ENCODE assay signal across 10 mouse cellular contexts in genomic region chr5:125071919-125072318, GRCm38 (mm10).
DNase-seq lines count a peak whose midpoint lies in the region; ATAC-seq lines count a peak whose summit lies in the region.
"Had no signal": no experiment of that assay in that cellular context is flagged by ENCODE, and none has a peak within 500 bp of the region (broad histone marks: within the 10 kb centered on the region; RNA-seq: fewer than 3 reads in every experiment).

No protein-coding gene starts in this region.

- H3K4me1 ChIP-seq in hindbrain, embryonic 15.5 days (replicated peaks), result peaks cover 63% of the 10 kb centered on the region
- H3K4me1 ChIP-seq in hindbrain, embryonic 10.5 days (replicated peaks), result peaks cover 40% of the 10 kb centered on the region
- peaks cover 68% of the 10 kb centered on the region for H3K4me1 ChIP-seq in heart, embryonic 16.5 days (ENCODE audit: control insufficient read depth, insufficient read depth, low read length)
- peaks cover 58% of the 10 kb centered on the region for H3K4me1 ChIP-seq in lung, embryonic 16.5 days (replicated peaks; ENCODE audit: control insufficient read depth, insufficient read depth, low read length)

- ATAC-seq in hindbrain, embryonic 15.5 days (ENCODE audit: low FRiP score, low read depth), result no peak
- no peak for ATAC-seq in heart, embryonic 16.5 days (replicated peaks; ENCODE audit: extremely low read depth, insufficient read depth, low FRiP score)
- peak; percentile 51 for ATAC-seq in lung, embryonic 16.5 days (ENCODE audit: low read depth)
- ATAC-seq: forebrain, embryonic 15.5 days had no signal

- no peak overlapping the region for H3K4me3 ChIP-seq in hindbrain, embryonic 15.5 days
- no peak overlapping the region for H3K4me3 ChIP-seq in hindbrain, embryonic 10.5 days
- no peak overlapping the region for H3K4me3 ChIP-seq in heart, embryonic 16.5 days (ENCODE audit: low read length)
- H3K4me3 ChIP-seq in lung, embryonic 16.5 days (ENCODE audit: low read length), result no peak overlapping the region
- H3K4me3 ChIP-seq: forebrain, embryonic 15.5 days had no signal

- no peaks in the 10 kb centered on the region for H3K27me3 ChIP-seq in hindbrain, embryonic 15.5 days
- H3K27me3 ChIP-seq in hindbrain, embryonic 10.5 days (ENCODE audit: insufficient read depth, poor library complexity, severe bottlenecking), result no peaks in the 10 kb centered on the region
- no peaks in the 10 kb centered on the region for H3K27me3 ChIP-seq in heart, embryonic 16.5 days (ENCODE audit: control insufficient read depth, insufficient read depth, low read length)
- H3K27me3 ChIP-seq in lung, embryonic 16.5 days (ENCODE audit: control insufficient read depth, insufficient read depth, low read depth, low read length), result no peaks in the 10 kb centered on the region
- H3K27me3 ChIP-seq: forebrain, embryonic 15.5 days had no signal

- H3K27ac ChIP-seq in hindbrain, embryonic 15.5 days (replicated peaks), result peak overlapping the region; percentile 25; the same call in 1 of the 2 replicates
- H3K27ac ChIP-seq in hindbrain, embryonic 10.5 days, result no peak overlapping the region
- peak overlapping the region; percentile 61; the same call in 1 of the 2 replicates for H3K27ac ChIP-seq in heart, embryonic 16.5 days (ENCODE audit: low read length)
- H3K27ac ChIP-seq in lung, embryonic 16.5 days (ENCODE audit: low read length), result peak overlapping the region; percentile 80
- H3K27ac ChIP-seq: forebrain, embryonic 15.5 days had no signal

- H3K4me2 ChIP-seq in hindbrain, embryonic 15.5 days, result no peak overlapping the region
- H3K4me2 ChIP-seq in heart, embryonic 16.5 days (ENCODE audit: low read depth, low read length), result no peak overlapping the region
- H3K4me2 ChIP-seq in lung, embryonic 16.5 days (ENCODE audit: low read depth, low read length), result no peak overlapping the region
- H3K4me2 ChIP-seq: forebrain, embryonic 15.5 days had no signal

- no peak overlapping the region for H3K9ac ChIP-seq in hindbrain, embryonic 15.5 days
- peak overlapping the region; percentile 26; the same call in 1 of the 2 replicates for H3K9ac ChIP-seq in heart, embryonic 16.5 days (ENCODE audit: low read length)
- peak overlapping the region; percentile 5; the same call in 1 of the 2 replicates for H3K9ac ChIP-seq in lung, embryonic 16.5 days (ENCODE audit: low read length)
- H3K9ac ChIP-seq: forebrain, embryonic 15.5 days had no signal

- no peaks in the 10 kb centered on the region for H3K9me3 ChIP-seq in hindbrain, embryonic 15.5 days
- H3K9me3 ChIP-seq in hindbrain, embryonic 10.5 days, result no peaks in the 10 kb centered on the region
- no peaks in the 10 kb centered on the region for H3K9me3 ChIP-seq in heart, embryonic 16.5 days (replicated peaks; ENCODE audit: control insufficient read depth, low read length)
- H3K9me3 ChIP-seq in lung, embryonic 16.5 days (ENCODE audit: control insufficient read depth, low read length), result no peaks in the 10 kb centered on the region
- H3K9me3 ChIP-seq: forebrain, embryonic 15.5 days had no signal

- 71% methylated on average over 4 of the region's 4 CpGs for WGBS in hindbrain, embryonic 15.5 days
- 78% methylated on average over 4 of the region's 4 CpGs for WGBS in hindbrain, embryonic 10.5 days
- 42% methylated on average over 4 of the region's 4 CpGs for WGBS in heart, embryonic 16.5 days
- 10% methylated on average over 4 of the region's 4 CpGs for WGBS in lung, embryonic 16.5 days

- no peak for DNase-seq in hindbrain, embryonic 10.5 days (ENCODE audit: low spot score)
- peak; percentile 70 for DNase-seq in NIH3T3 (ENCODE audit: low read depth)
- DNase-seq in layer of hippocampus, adult 9-10 months (ENCODE audit: low spot score), result no peak
- no peak for DNase-seq in gastrocnemius, adult 18-20 months (ENCODE audit: low spot score)
- no peak for DNase-seq in spleen, adult 12 weeks (ENCODE audit: low spot score)
- DNase-seq: cerebellum, adult 8-10 months had no signal

- H3K36me3 ChIP-seq in hindbrain, embryonic 15.5 days, result peaks cover 6% of the 10 kb centered on the region; the same call in 1 of the 2 replicates
- peaks cover 85% of the 10 kb centered on the region for H3K36me3 ChIP-seq in hindbrain, embryonic 10.5 days
- no peaks in the 10 kb centered on the region; the same call in 1 of the 2 replicates for H3K36me3 ChIP-seq in heart, embryonic 16.5 days (ENCODE audit: control insufficient read depth, insufficient read depth)
- H3K36me3 ChIP-seq in lung, embryonic 16.5 days (ENCODE audit: control insufficient read depth, insufficient read depth, low read length), result peaks cover 9% of the 10 kb centered on the region
